Mouse (Mus musculus) mouse trophoblast stem cell (cell line): ENCODE results near the gene Fchsd2.
"Not testable (repeated sequence)": the region's sequence is repeated elsewhere in the genome, so short reads cannot be mapped to it uniquely, and the experiment has no call there.

Experiments
- in situ Hi-C, 2 experiments: fragments of 300-500 bp; cut with MseI, MboI; formaldehyde crosslinking; loops; 2 replicates in 1 of 2; 3 replicates in 1 of 2; pipeline ENCODE4 v1.15.1; 2025

Gene Fchsd2

GRCm38 (mm10) chr7:101109856-101110350 is 17.2 kb downstream of the Fchsd2 start:
- in situ Hi-C loops = no loop called here

GRCm38 (mm10) chr7:101113410-101113809 is 20.7 kb downstream of the Fchsd2 start:
- in situ Hi-C loops = no loop called here

GRCm38 (mm10) chr7:101114328-101114727 is 21.7 kb downstream of the Fchsd2 start:
- in situ Hi-C loops = no loop called here

GRCm38 (mm10) chr7:101119391-101119790 is 26.7 kb downstream of the Fchsd2 start:
- in situ Hi-C loops = no loop called here

GRCm38 (mm10) chr7:101123579-101124347 is 31.1 kb downstream of the Fchsd2 start:
- in situ Hi-C loops = no loop called here

- in situ Hi-C loops = no loop called here
These were observed 35.1 kb downstream of the Fchsd2 start for GRCm38 (mm10) chr7:101127737-101128136.

- in situ Hi-C loops = no loop called here
These were observed 35.9 kb downstream of the Fchsd2 start for GRCm38 (mm10) chr7:101128536-101128935.

- in situ Hi-C loops = no loop called here
These were observed 38.0 kb downstream of the Fchsd2 start for GRCm38 (mm10) chr7:101130646-101131045.

GRCm38 (mm10) chr7:101131281-101131680 is 38.6 kb downstream of the Fchsd2 start:
- in situ Hi-C loops = no loop called here

GRCm38 (mm10) chr7:101133591-101133990 is 40.9 kb downstream of the Fchsd2 start:
- in situ Hi-C loops = no loop called here

GRCm38 (mm10) chr7:101134117-101134516 is 41.5 kb downstream of the Fchsd2 start:
- in situ Hi-C loops = no loop called here

GRCm38 (mm10) chr7:101138819-101139218 is 46.2 kb downstream of the Fchsd2 start:
- in situ Hi-C loops = no loop called here

- in situ Hi-C loops = no loop called here
These were observed 50.2 kb downstream of the Fchsd2 start for GRCm38 (mm10) chr7:101142907-101143306.

GRCm38 (mm10) chr7:101144222-101144621 is 51.6 kb downstream of the Fchsd2 start:
- in situ Hi-C loops = no loop called here

GRCm38 (mm10) chr7:101149039-101149438 is 56.4 kb downstream of the Fchsd2 start:
- in situ Hi-C loops = no loop called here

- in situ Hi-C loops = not testable (repeated sequence)
These were observed 62.2 kb downstream of the Fchsd2 start for GRCm38 (mm10) chr7:101154883-101155282.

GRCm38 (mm10) chr7:101155284-101155683 is 62.6 kb downstream of the Fchsd2 start:
- in situ Hi-C loops = no loop called here

GRCm38 (mm10) chr7:101160266-101160665 is 67.6 kb downstream of the Fchsd2 start:
- in situ Hi-C loops = no loop called here

- in situ Hi-C loops = no loop called here
These were observed 70.1 kb downstream of the Fchsd2 start for GRCm38 (mm10) chr7:101162781-101163180.

GRCm38 (mm10) chr7:101163878-101164277 is 71.2 kb downstream of the Fchsd2 start:
- in situ Hi-C loops = no loop called here

- in situ Hi-C loops = no loop called here
These were observed 73.9 kb downstream of the Fchsd2 start for GRCm38 (mm10) chr7:101166568-101166967.

GRCm38 (mm10) chr7:101170482-101170881 is 77.8 kb downstream of the Fchsd2 start:
- in situ Hi-C loops = no loop called here

GRCm38 (mm10) chr7:101171002-101171401 is 78.3 kb downstream of the Fchsd2 start:
- in situ Hi-C loops = no loop called here
